Comparison of ENCODE assay signal across 8 mouse cellular contexts in the genomic region with DNA sequence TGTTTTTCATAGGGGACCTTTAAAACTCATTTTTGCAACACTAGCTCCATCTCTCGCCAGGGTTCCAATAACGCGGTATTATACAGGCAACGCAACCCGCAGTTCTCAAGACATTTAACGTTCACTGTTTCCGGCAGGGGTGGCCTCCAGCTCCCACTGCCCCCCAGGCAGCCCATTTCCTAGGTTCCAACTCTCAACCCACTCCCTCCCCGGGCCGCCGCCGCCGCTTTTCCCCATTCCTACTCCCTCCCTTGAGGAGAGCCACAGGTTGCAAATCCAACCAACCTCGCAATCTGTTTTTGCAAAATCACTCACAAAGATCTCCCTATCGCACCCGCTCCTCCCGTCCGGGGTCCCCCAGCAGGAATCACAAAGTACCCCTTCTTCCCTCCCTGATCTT. TPM values are rescaled to one million over a fixed set of nuclear protein-coding genes. Genes with fewer than 3 reads are reported as not detected.
DNase-seq lines count a peak whose midpoint lies in the region; ATAC-seq and TF ChIP-seq lines count a peak whose summit lies in the region.

No protein-coding gene starts in this region.

- H3K4me3 ChIP-seq in liver, adult 2 months (ENCODE audit: insufficient read depth, low read depth, low read length), result peak overlapping the region; percentile 85
- H3K4me3 ChIP-seq in kidney, adult 2 months (ENCODE audit: insufficient read depth, low read depth, low read length), result peak overlapping the region; percentile 91
- peak overlapping the region; percentile 52 for H3K4me3 ChIP-seq in midbrain, embryonic 11.5 days (ENCODE audit: low read depth, low read length)

- H3K79me2 ChIP-seq in liver, adult 2 months (ENCODE audit: control insufficient read depth, insufficient read depth, low read length), result peaks cover 9% of the 10 kb centered on the region; the same call in 1 of the 2 replicates

- H3K27me3 ChIP-seq in liver, adult 2 months (ENCODE audit: control insufficient read depth, insufficient read depth, low read length), result no peaks in the 10 kb centered on the region
- H3K27me3 ChIP-seq in kidney, adult 2 months (replicated peaks; ENCODE audit: control insufficient read depth, insufficient read depth, low read length), result no peaks in the 10 kb centered on the region
- H3K27me3 ChIP-seq in midbrain, embryonic 11.5 days (ENCODE audit: control insufficient read depth, insufficient read depth, low read length), result peaks cover 29% of the 10 kb centered on the region

- peaks cover 3% of the 10 kb centered on the region for H3K4me1 ChIP-seq in liver, adult 2 months (ENCODE audit: control insufficient read depth, insufficient read depth, low read length)
- H3K4me1 ChIP-seq in kidney, adult 2 months (ENCODE audit: control insufficient read depth, insufficient read depth, low read length), result peaks cover 8% of the 10 kb centered on the region; the same call in 1 of the 2 replicates
- H3K4me1 ChIP-seq in midbrain, embryonic 11.5 days (ENCODE audit: control insufficient read depth, insufficient read depth, low read length), result peaks cover 21% of the 10 kb centered on the region

- H3K27ac ChIP-seq in liver, adult 2 months (replicated peaks; ENCODE audit: insufficient read depth, low read depth, low read length), result peak overlapping the region; percentile 100
- H3K27ac ChIP-seq in kidney, adult 2 months (ENCODE audit: insufficient read depth, low read depth, low read length), result peak overlapping the region; percentile 98
- H3K27ac ChIP-seq in midbrain, embryonic 11.5 days (ENCODE audit: low read depth, low read length), result no peak overlapping the region

- WGBS in liver, adult 2 months, result under 1% methylated on average over 17 of the region's 17 CpGs
- WGBS in kidney, adult 2 months, result 2% methylated on average over 17 of the region's 17 CpGs
- WGBS in midbrain, embryonic 11.5 days, result under 1% methylated on average over 17 of the region's 17 CpGs

- H3K4me2 ChIP-seq in midbrain, embryonic 11.5 days, result peak overlapping the region; percentile 82

- H3K36me3 ChIP-seq in liver, adult 2 months (ENCODE audit: control insufficient read depth, insufficient read depth, low read length), result no peaks in the 10 kb centered on the region
- no peaks in the 10 kb centered on the region for H3K36me3 ChIP-seq in kidney, adult 2 months (ENCODE audit: control insufficient read depth, insufficient read depth, low read length)
- H3K36me3 ChIP-seq in midbrain, embryonic 11.5 days (ENCODE audit: control insufficient read depth, insufficient read depth, low read length), result no peaks in the 10 kb centered on the region

- no peak for DNase-seq in liver, adult 2 months (ENCODE audit: extremely low read depth, low read depth, low spot score)
- DNase-seq in liver, result no peak
- DNase-seq in brain, embryonic 14.5 days (ENCODE audit: low read depth), result peak; percentile 45
- DNase-seq in heart, adult 11 months, result peak; percentile 94
- peak; percentile 53 for DNase-seq in kidney, adult 2 months
- peak; percentile 93 for DNase-seq in midbrain, embryonic 11.5 days (ENCODE audit: low spot score, missing footprints)
- peak; percentile 63 to 65 for DNase-seq in thymus, postnatal 36 days
- DNase-seq in ovary, postnatal 14 days (ENCODE audit: low spot score), result no peak

- no peak for ATAC-seq in midbrain, embryonic 11.5 days (ENCODE audit: low FRiP score)

- H3K9ac ChIP-seq in liver, adult 2 months (ENCODE audit: low read depth, low read length), result peak overlapping the region; percentile 99
- peak overlapping the region; percentile 69 for H3K9ac ChIP-seq in midbrain, embryonic 11.5 days (ENCODE audit: low read length)

- TF ChIP-seq CTCF in liver, adult 2 months (IDR thresholded peaks at IDR 0.05; ENCODE audit: low read depth, low read length), result no peak
- TF ChIP-seq CTCF in brain, embryonic 14.5 days (IDR thresholded peaks at IDR 0.05; ENCODE audit: borderline replicate concordance, extremely low read depth, insufficient read depth, insufficient read length), result no peak
- no peak for TF ChIP-seq CTCF in kidney, adult 2 months (conservative IDR thresholded peaks at IDR 0.05; ENCODE audit: insufficient read depth, insufficient read length, low read depth, low read length)

- H3K9me3 ChIP-seq in midbrain, embryonic 11.5 days (ENCODE audit: control insufficient read depth, low read length), result no peaks in the 10 kb centered on the region

- peak; percentile 43; the same call in 1 of the 2 replicates for TF ChIP-seq POLR2A in liver, adult 2 months (IDR thresholded peaks at IDR 0.05; ENCODE audit: extremely low read depth, insufficient read depth, low read length)
- no peak for TF ChIP-seq POLR2A in brain, embryonic 14.5 days (IDR thresholded peaks at IDR 0.05; ENCODE audit: borderline replicate concordance, extremely low read depth, insufficient read depth, insufficient read length, poor library complexity, severe bottlenecking)
- TF ChIP-seq POLR2A in kidney, adult 2 months (IDR thresholded peaks at IDR 0.05; ENCODE audit: low read depth, low read length), result no peak

RNA-seq across cellular contexts. Expression of a gene that starts 1.4 kb away (rescaled TPM):
- not detected in 2 replicates for total RNA-seq in liver, adult 2 months (2014; rRNA removed)
- not detected in 2 replicates for polyA plus RNA-seq in liver, adult 2 months (2012; rRNA removed)
- polyA plus RNA-seq in brain, embryonic 14.5 days (2012; rRNA removed), result not detected in 2 replicates
- polyA plus RNA-seq in kidney, adult 2 months (2012; rRNA removed), result not detected in 2 replicates
- not detected in 2 replicates for polyA plus RNA-seq in midbrain, embryonic 11.5 days (2014; fragmentation: Nextera tagmentation; extraction: Ambion mirVana)

RNA-seq across cellular contexts. Expression of a gene that starts 1.8 kb away (rescaled TPM):
- total RNA-seq in liver, adult 2 months (2014; rRNA removed), result 20.6 and 21.2 TPM in 2 replicates
- polyA plus RNA-seq in liver, adult 2 months (2012; rRNA removed), result 4.5 and 5.9 TPM in 2 replicates
- polyA plus RNA-seq in brain, embryonic 14.5 days (2012; rRNA removed), result 3.5 and 5.5 TPM in 2 replicates
- 11.7 and 13.0 TPM in 2 replicates for polyA plus RNA-seq in kidney, adult 2 months (2012; rRNA removed)
- polyA plus RNA-seq in midbrain, embryonic 11.5 days (2014; fragmentation: Nextera tagmentation; extraction: Ambion mirVana), result 0.11 TPM in 1 of 2 replicates, not detected in the other

RNA-seq across cellular contexts. Expression of a gene that starts 54.7 kb away (rescaled TPM):
- total RNA-seq in liver, adult 2 months (2014; rRNA removed), result not detected in 2 replicates
- not detected in 2 replicates for polyA plus RNA-seq in liver, adult 2 months (2012; rRNA removed)
- polyA plus RNA-seq in brain, embryonic 14.5 days (2012; rRNA removed), result 0.04 and 0.07 TPM in 2 replicates
- polyA plus RNA-seq in kidney, adult 2 months (2012; rRNA removed), result not detected in 2 replicates
- polyA plus RNA-seq in midbrain, embryonic 11.5 days (2014; fragmentation: Nextera tagmentation; extraction: Ambion mirVana), result not detected in 2 replicates

Comparison
In these comparisons a context has a peak if more than half of its experiments do, and no peak if none do; other contexts are left out.
1. DNase-seq: peak in brain, embryonic 14.5 days (single experiment), heart, adult 11 months (single experiment), kidney, adult 2 months (single experiment), midbrain, embryonic 11.5 days (single experiment) and thymus, postnatal 36 days (2 of 2); none in liver, adult 2 months (single experiment), liver (single experiment) and ovary, postnatal 14 days (single experiment).
2. Peak in every context shown above with its lines, with median percentiles within 50 percentile points of each other: H3K4me3 ChIP-seq.